8 mouse cellular contexts compared by ENCODE assay signal in genomic region chr5:120136236-120136675, GRCm38 (mm10). TPM values are rescaled to one million over a fixed set of nuclear protein-coding genes. Genes with fewer than 3 reads are reported as not detected.
DNase-seq lines count a peak whose midpoint lies in the region; ATAC-seq and TF ChIP-seq lines count a peak whose summit lies in the region.
"Had no signal": no experiment of that assay in that cellular context is flagged by ENCODE, and none has a peak within 500 bp of the region (broad histone marks: within the 10 kb centered on the region; RNA-seq: fewer than 3 reads in every experiment).

No protein-coding gene starts in this region.

- H3K27me3 ChIP-seq in stomach, embryonic 14.5 days (ENCODE audit: control insufficient read depth, insufficient read depth, low read length): no peaks in the 10 kb centered on the region
- no peaks in the 10 kb centered on the region for H3K27me3 ChIP-seq in stomach, postnatal 0 days (ENCODE audit: control insufficient read depth, insufficient read depth, low read length)
- H3K27me3 ChIP-seq in hindbrain, embryonic 13.5 days: no peaks in the 10 kb centered on the region

- peaks cover 11% of the 10 kb centered on the region for H3K36me3 ChIP-seq in stomach, embryonic 14.5 days (ENCODE audit: control insufficient read depth, insufficient read depth, low read length)
- peaks cover 2% of the 10 kb centered on the region for H3K36me3 ChIP-seq in stomach, postnatal 0 days (ENCODE audit: control insufficient read depth, insufficient read depth, low read length)
- H3K36me3 ChIP-seq in hindbrain, embryonic 13.5 days: peaks cover 31% of the 10 kb centered on the region

- H3K27ac ChIP-seq in stomach, embryonic 14.5 days (ENCODE audit: low read length): no peak overlapping the region
- H3K27ac ChIP-seq in stomach, postnatal 0 days (replicated peaks): no peak overlapping the region
- peak overlapping the region; percentile 67 for H3K27ac ChIP-seq in hindbrain, embryonic 13.5 days

- no peaks in the 10 kb centered on the region for H3K9me3 ChIP-seq in stomach, embryonic 14.5 days (ENCODE audit: control insufficient read depth, low read depth, low read length)
- H3K9me3 ChIP-seq in stomach, postnatal 0 days (ENCODE audit: control insufficient read depth, low read length): no peaks in the 10 kb centered on the region
- no peaks in the 10 kb centered on the region for H3K9me3 ChIP-seq in hindbrain, embryonic 13.5 days

- no peaks in the 10 kb centered on the region for H3K4me1 ChIP-seq in stomach, embryonic 14.5 days (ENCODE audit: control insufficient read depth, insufficient read depth, low read length)
- H3K4me1 ChIP-seq in stomach, postnatal 0 days (replicated peaks; ENCODE audit: control insufficient read depth, insufficient read depth): no peaks in the 10 kb centered on the region
- H3K4me1 ChIP-seq in hindbrain, embryonic 13.5 days (replicated peaks): peaks cover 9% of the 10 kb centered on the region

- DNase-seq in stomach, postnatal 0 days (ENCODE audit: low spot score): no peak
- DNase-seq in urinary bladder, postnatal 14 days (ENCODE audit: low spot score): no peak
- no peak for DNase-seq in layer of hippocampus, postnatal 25 days (ENCODE audit: extremely low spot score in 1 of 2, low spot score in 1 of 2)
- DNase-seq in adrenal gland, postnatal 36 days: no peak
- DNase-seq: cerebellum, adult 9-10 months had no signal

- no peak for TF ChIP-seq CTCF in stomach, postnatal 0 days (IDR thresholded peaks at IDR 0.05; ENCODE audit: low read depth)

- no peak overlapping the region for H3K9ac ChIP-seq in stomach, embryonic 14.5 days (replicated peaks; ENCODE audit: low read depth, low read length)
- no peak overlapping the region for H3K9ac ChIP-seq in stomach, postnatal 0 days (ENCODE audit: low read length)
- H3K9ac ChIP-seq in hindbrain, embryonic 13.5 days: peak overlapping the region; percentile 55

- WGBS in stomach, embryonic 14.5 days: 44% methylated on average over 10 of the region's 10 CpGs
- WGBS in stomach, postnatal 0 days: 48% methylated on average over 9 of the region's 10 CpGs
- WGBS in hindbrain, embryonic 13.5 days: 26% methylated on average over 10 of the region's 10 CpGs

- peak; percentile 71; the same call in 1 of the 2 replicates for ATAC-seq in stomach, embryonic 14.5 days (ENCODE audit: insufficient number of reproducible peaks, insufficient read depth, low FRiP score, low read depth)
- no peak for ATAC-seq in stomach, postnatal 0 days (ENCODE audit: low FRiP score, low TSS enrichment)
- 0 out of 2 replicates have a peak, but pooled peaks have one; percentile 38 for ATAC-seq in hindbrain, embryonic 13.5 days (ENCODE audit: low FRiP score)
- ATAC-seq in megakaryocyte-erythroid progenitor cell, adult 5-6 weeks (replicated peaks; ENCODE audit: low FRiP score, low TSS enrichment, poor library complexity, severe bottlenecking): peak; percentile 79

- H3K4me2 ChIP-seq in stomach, embryonic 14.5 days (replicated peaks; ENCODE audit: low read depth, low read length): no peak overlapping the region
- H3K4me2 ChIP-seq in stomach, postnatal 0 days (replicated peaks; ENCODE audit: low read depth): no peak overlapping the region
- H3K4me2 ChIP-seq in hindbrain, embryonic 13.5 days: no peak overlapping the region

- H3K4me3 ChIP-seq in stomach, embryonic 14.5 days (ENCODE audit: low read depth, low read length): no peak overlapping the region
- H3K4me3 ChIP-seq in stomach, postnatal 0 days (ENCODE audit: low read depth, low read length): no peak overlapping the region
- no peak overlapping the region for H3K4me3 ChIP-seq in hindbrain, embryonic 13.5 days

- no peak for TF ChIP-seq EP300 in stomach, postnatal 0 days (optimal IDR thresholded peaks at IDR 0.05)

RNA-seq across cellular contexts. Expression of gene Rbm19, which starts 20.0 kb away (rescaled TPM):
- polyA plus RNA-seq in stomach, embryonic 14.5 days (2014; fragmentation: Nextera tagmentation; extraction: Ambion mirVana): 21.6 and 22.4 TPM in 2 replicates
- polyA plus RNA-seq in stomach, postnatal 0 days (2015; fragmentation: Nextera tagmentation; extraction: Ambion mirVana): 9.4 and 10.8 TPM in 2 replicates
- 16.2 and 18.1 TPM in 2 replicates for polyA plus RNA-seq in hindbrain, embryonic 13.5 days (2015; fragmentation: Nextera tagmentation; extraction: Ambion mirVana)
- total RNA-seq in megakaryocyte-erythroid progenitor cell, adult 5-6 weeks (2014; fragmentation: Nextera tagmentation): 21.3 and 57.4 TPM in 2 replicates
- 24.7 and 33.2 TPM in 2 replicates for total RNA-seq in megakaryocyte-erythroid progenitor cell, adult 5-6 weeks (2017)
- total RNA-seq in layer of hippocampus, postnatal 25 days (2021): 10 to 100 TPM; 18.2 to 18.7 TPM
- 10 to 100 TPM; 24.2 to 24.8 TPM for total RNA-seq in adrenal gland, postnatal 36 days (2021)
